Comparison of ENCODE assay signal across 9 mouse cellular contexts in the genomic region with DNA sequence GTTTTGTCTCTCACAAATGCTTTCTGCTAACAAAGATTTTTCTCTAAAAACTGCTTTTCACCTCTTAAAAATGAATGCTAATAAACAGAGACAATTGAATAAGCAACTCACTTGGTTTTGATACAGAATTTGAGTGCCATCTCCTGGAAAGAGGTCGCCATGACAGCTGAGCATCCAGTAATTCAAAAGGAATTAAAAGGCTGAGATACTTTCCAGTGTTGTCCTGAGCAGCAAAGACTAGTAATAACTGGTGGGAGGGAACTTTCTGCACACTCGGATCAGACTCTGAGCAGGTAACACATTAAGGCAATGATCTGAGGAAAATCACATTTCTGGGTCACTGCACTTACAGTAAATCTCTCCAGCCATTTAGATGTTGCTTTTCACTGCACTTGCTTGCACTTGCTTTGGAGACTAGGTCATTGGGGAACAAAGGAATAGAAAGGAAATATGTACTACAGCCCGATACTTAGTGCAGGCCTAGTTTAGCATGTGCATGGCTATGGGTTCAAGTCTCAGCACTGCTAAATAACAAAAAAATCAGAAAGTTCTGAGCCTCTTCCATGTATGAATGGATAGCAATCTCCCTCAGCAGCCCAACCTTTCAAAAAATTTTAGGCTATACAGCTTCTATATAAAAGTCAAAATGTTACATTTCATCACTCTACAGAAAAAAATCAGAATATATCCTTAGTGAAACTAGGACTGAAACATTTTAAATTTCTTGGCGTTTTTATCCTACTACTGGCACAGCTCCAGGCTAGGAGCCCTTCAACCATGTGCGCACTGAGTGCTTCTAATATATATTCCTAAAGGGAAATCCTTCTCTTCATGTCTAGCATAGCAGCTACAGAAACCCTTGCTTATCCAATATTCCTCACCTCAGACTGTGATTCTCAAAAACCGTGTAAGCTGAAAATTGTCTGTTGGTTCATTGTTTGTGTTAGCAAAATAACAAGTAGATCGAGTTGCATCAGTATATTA.
DNase-seq lines count a peak whose midpoint lies in the region; ATAC-seq and TF ChIP-seq lines count a peak whose summit lies in the region.
"Had no signal": no experiment of that assay in that cellular context is flagged by ENCODE, and none has a peak within 500 bp of the region (broad histone marks: within the 10 kb centered on the region; RNA-seq: fewer than 3 reads in every experiment).

No protein-coding gene starts in this region.

- no peak overlapping the region for H3K27ac ChIP-seq in MEL (ENCODE audit: control insufficient read depth, low read depth, low read length)
- H3K27ac ChIP-seq in forebrain, embryonic 13.5 days: no peak overlapping the region
- H3K27ac ChIP-seq in kidney, postnatal 0 days: no peak overlapping the region
- peak overlapping the region; percentile 54 for H3K27ac ChIP-seq in midbrain, embryonic 13.5 days
- H3K27ac ChIP-seq: embryonic facial prominence, embryonic 13.5 days; liver, embryonic 14.5 days had no signal

- peak; percentile 91 for TF ChIP-seq RAD21 in MEL (IDR thresholded peaks at IDR 0.05; ENCODE audit: low read depth, low read length)

- peak; percentile 33 to 75 (median 47); a peak in 5 of 6 replicates for TF ChIP-seq CTCF in MEL (IDR thresholded peaks at IDR 0.05 in 2 of 3, conservative IDR thresholded peaks at IDR 0.05 in 1 of 3; ENCODE audit: control insufficient read depth in 1 of 3, insufficient read depth in 1 of 3, low read depth in 2 of 3, low read length in 3 of 3, poor library complexity in 1 of 3, severe bottlenecking in 1 of 3)
- TF ChIP-seq CTCF in kidney, postnatal 0 days (IDR thresholded peaks at IDR 0.05; ENCODE audit: low read depth): peak; percentile 72

- no peak overlapping the region for H3K4me3 ChIP-seq in MEL (ENCODE audit: control insufficient read depth in 1 of 2, insufficient read depth in 1 of 2, low read depth in 2 of 2, low read length in 2 of 2)
- H3K4me3 ChIP-seq in forebrain, embryonic 13.5 days: no peak overlapping the region
- no peak overlapping the region for H3K4me3 ChIP-seq in kidney, postnatal 0 days (replicated peaks; ENCODE audit: low read depth, low read length)
- no peak overlapping the region for H3K4me3 ChIP-seq in midbrain, embryonic 13.5 days (replicated peaks)
- H3K4me3 ChIP-seq: embryonic facial prominence, embryonic 13.5 days had no signal

- H3K36me3 ChIP-seq in MEL (ENCODE audit: control insufficient read depth in 1 of 2, insufficient read depth in 2 of 2, low read length in 2 of 2): no peaks in the 10 kb centered on the region
- H3K36me3 ChIP-seq in forebrain, embryonic 13.5 days (ENCODE audit: poor library complexity, severe bottlenecking): no peaks in the 10 kb centered on the region
- H3K36me3 ChIP-seq in kidney, postnatal 0 days (ENCODE audit: insufficient read depth, low read length): no peaks in the 10 kb centered on the region
- no peaks in the 10 kb centered on the region for H3K36me3 ChIP-seq in midbrain, embryonic 13.5 days
- H3K36me3 ChIP-seq: embryonic facial prominence, embryonic 13.5 days had no signal

- H3K9ac ChIP-seq in MEL (ENCODE audit: control insufficient read depth, low read depth, low read length, poor library complexity, severe bottlenecking): no peak overlapping the region
- no peak overlapping the region for H3K9ac ChIP-seq in forebrain, embryonic 13.5 days
- no peak overlapping the region for H3K9ac ChIP-seq in kidney, postnatal 0 days (ENCODE audit: low read depth, low read length)
- H3K9ac ChIP-seq in midbrain, embryonic 13.5 days (replicated peaks): no peak overlapping the region
- H3K9ac ChIP-seq: embryonic facial prominence, embryonic 13.5 days; liver, embryonic 14.5 days had no signal

- H3K4me2 ChIP-seq in forebrain, embryonic 13.5 days: no peak overlapping the region
- no peak overlapping the region for H3K4me2 ChIP-seq in kidney, postnatal 0 days (ENCODE audit: low read length)
- no peak overlapping the region for H3K4me2 ChIP-seq in midbrain, embryonic 13.5 days (replicated peaks)
- H3K4me2 ChIP-seq: embryonic facial prominence, embryonic 13.5 days had no signal

- H3K27me3 ChIP-seq in MEL (ENCODE audit: control insufficient read depth in 1 of 2, insufficient read depth in 2 of 2, low read length in 2 of 2): no peaks in the 10 kb centered on the region
- no peaks in the 10 kb centered on the region for H3K27me3 ChIP-seq in forebrain, embryonic 13.5 days
- H3K27me3 ChIP-seq in kidney, postnatal 0 days (ENCODE audit: insufficient read depth, low read length): no peaks in the 10 kb centered on the region
- H3K27me3 ChIP-seq in midbrain, embryonic 13.5 days: no peaks in the 10 kb centered on the region
- H3K27me3 ChIP-seq: embryonic facial prominence, embryonic 13.5 days had no signal

- WGBS in forebrain, embryonic 13.5 days: 56% methylated on average over 7 of the region's 7 CpGs
- WGBS in kidney, postnatal 0 days: 27% methylated on average over 7 of the region's 7 CpGs
- WGBS in midbrain, embryonic 13.5 days: 51% methylated on average over 7 of the region's 7 CpGs

- DNase-seq in A20 (ENCODE audit: low read depth, low spot score): peak; percentile 55
- DNase-seq in MEL (ENCODE audit: low read depth, low spot score): peak; percentile 59
- peak; percentile 67 for DNase-seq in kidney, postnatal 0 days (ENCODE audit: low spot score)
- no peak for DNase-seq in thymus, postnatal 4 days
- DNase-seq in heart, adult 11 months: no peak

- no peak for TF ChIP-seq POLR2A in MEL (IDR thresholded peaks at IDR 0.05; ENCODE audit: control insufficient read depth in 1 of 2, insufficient read depth in 1 of 2, low read depth in 1 of 2, low read length in 2 of 2, poor library complexity in 1 of 2)

- peak; percentile 67 for ATAC-seq in forebrain, embryonic 13.5 days
- no peak for ATAC-seq in kidney, postnatal 0 days (replicated peaks; ENCODE audit: low FRiP score, low read depth)
- ATAC-seq in midbrain, embryonic 13.5 days: peak; percentile 67

- TF ChIP-seq EP300 in MEL (IDR thresholded peaks at IDR 0.05; ENCODE audit: low read depth in 1 of 2, low read length in 2 of 2): no peak

- H3K4me1 ChIP-seq in MEL (ENCODE audit: control insufficient read depth in 1 of 2, insufficient read depth in 2 of 2, low read length in 2 of 2): peaks cover 0 to 2% of the 10 kb centered on the region in 2 experiments; a peak in 1 of 4 replicates
- no peaks in the 10 kb centered on the region for H3K4me1 ChIP-seq in forebrain, embryonic 13.5 days
- H3K4me1 ChIP-seq in kidney, postnatal 0 days (replicated peaks; ENCODE audit: insufficient read depth, low read length): no peaks in the 10 kb centered on the region
- H3K4me1 ChIP-seq in midbrain, embryonic 13.5 days (replicated peaks): peaks cover 12% of the 10 kb centered on the region; the same call in 1 of the 2 replicates
- H3K4me1 ChIP-seq: embryonic facial prominence, embryonic 13.5 days had no signal

- H3K9me3 ChIP-seq in MEL (replicated peaks; ENCODE audit: insufficient read depth, low read length): no peaks in the 10 kb centered on the region
- H3K9me3 ChIP-seq in forebrain, embryonic 13.5 days (replicated peaks): no peaks in the 10 kb centered on the region
- no peaks in the 10 kb centered on the region for H3K9me3 ChIP-seq in kidney, postnatal 0 days (replicated peaks; ENCODE audit: low read length)
- no peaks in the 10 kb centered on the region for H3K9me3 ChIP-seq in midbrain, embryonic 13.5 days
- H3K9me3 ChIP-seq: embryonic facial prominence, embryonic 13.5 days had no signal

- H3K79me2 ChIP-seq in MEL (ENCODE audit: control insufficient read depth, insufficient read depth, low read length, poor library complexity): no peaks in the 10 kb centered on the region

TF ChIP-seq in MEL, 35 proteins besides CTCF, POLR2A, EP300 and RAD21:
- TF ChIP-seq SIN3A (IDR thresholded peaks at IDR 0.05; ENCODE audit: low read length): no peak
- TF ChIP-seq MEF2A (IDR thresholded peaks at IDR 0.05; ENCODE audit: extremely low read depth, insufficient replicate concordance, low read depth, low read length, poor library complexity, severe bottlenecking): no peak
- no peak for TF ChIP-seq NRF1 (IDR thresholded peaks at IDR 0.05; ENCODE audit: insufficient read depth, low read depth, low read length, poor library complexity, severe bottlenecking)
- TF ChIP-seq HCFC1 (IDR thresholded peaks at IDR 0.05; ENCODE audit: low read depth, low read length): no peak
- TF ChIP-seq USF2 (IDR thresholded peaks at IDR 0.05; ENCODE audit: borderline replicate concordance in 1 of 2, insufficient read depth in 1 of 2, low read depth in 1 of 2, low read length in 2 of 2): no peak
- TF ChIP-seq ZC3H11A (IDR thresholded peaks at IDR 0.05; ENCODE audit: low read depth, low read length): peak; percentile 89
- TF ChIP-seq JUND (IDR thresholded peaks at IDR 0.05; ENCODE audit: low read depth, low read length): no peak
- peak; percentile 85 for TF ChIP-seq SMC3 (IDR thresholded peaks at IDR 0.05; ENCODE audit: low read depth, low read length)
- TF ChIP-seq UBTF (IDR thresholded peaks at IDR 0.05; ENCODE audit: borderline replicate concordance, insufficient read depth, low read depth, low read length): no peak
- TF ChIP-seq RCOR1 (IDR thresholded peaks at IDR 0.05; ENCODE audit: low read depth, low read length): no peak

Comparison
In these comparisons a context has a peak if more than half of its experiments do, and no peak if none do; other contexts are left out.
1. DNase-seq: peak in A20 (single experiment), MEL (single experiment) and kidney, postnatal 0 days (single experiment); none in thymus, postnatal 4 days (single experiment) and heart, adult 11 months (single experiment).